Mouse (Mus musculus) CH12.LX (cell line): ENCODE measurements around the gene Adamts18. TPM values are rescaled to one million over a fixed set of nuclear protein-coding genes. Genes with fewer than 3 reads are reported as not detected.

Experiments used
- DNase-seq: peaks from one replicate; pipeline ENCODE4 v3.0.0-alpha.2; 2013; ENCODE audit errors: extremely low read depth
- H3K27ac ChIP-seq: 2 replicates; pipeline ENCODE4 v1.5.1; 2012; ENCODE audit warnings: low read depth, mild to moderate bottlenecking, control low read depth, moderate library complexity; ENCODE audit not compliant: insufficient read depth
- H3K27me3 ChIP-seq: replicated peaks from 2 replicates; pipeline ENCODE3; 2012; ENCODE audit warnings: inconsistent platforms
- H3K36me3 ChIP-seq, 2 experiments: replicated peaks in 1 of 2; 2 replicates each; pipeline versions ENCODE3 to v1.6.1; 2012; ENCODE audit warnings: inconsistent platforms in 1 of 2, low read length in 1 of 2, mild to moderate bottlenecking in 1 of 2, mixed read lengths in 1 of 2, moderate library complexity in 1 of 2; ENCODE audit not compliant: control insufficient read depth in 1 of 2, insufficient read depth in 1 of 2
- H3K4me1 ChIP-seq, 2 experiments: 2 replicates each; pipeline ENCODE4 v1.6.1; 2012; ENCODE audit warnings: inconsistent platforms in 1 of 2, moderate library complexity in 1 of 2; ENCODE audit not compliant: insufficient read depth in 2 of 2, control insufficient read depth in 1 of 2
- H3K4me2 ChIP-seq: 2 replicates; pipeline ENCODE4 v1.6.1; 2012; ENCODE audit warnings: low read depth, mild to moderate bottlenecking, control low read depth; ENCODE audit not compliant: poor library complexity, insufficient read depth, severe bottlenecking
- H3K4me3 ChIP-seq, 3 experiments: fragments of 150-350 bp in 1 of 3; sonication (generic) in 1 of 3; replicated peaks in 1 of 3; 2 replicates each; pipeline versions ENCODE3 to v1.5.1; 2011 to 2012; ENCODE audit warnings: low read depth in 2 of 3, low read length in 2 of 3, mild to moderate bottlenecking in 2 of 3, moderate library complexity in 2 of 3, control low read depth in 1 of 3, improper control_type of control experiment in 1 of 3, inconsistent platforms in 1 of 3, mixed read lengths in 1 of 3; ENCODE audit not compliant: poor library complexity in 1 of 3
- H3K79me2 ChIP-seq: replicated peaks from 2 replicates; pipeline ENCODE4 v1.6.1; 2012; ENCODE audit warnings: mild to moderate bottlenecking, moderate library complexity; ENCODE audit not compliant: control insufficient read depth, poor library complexity, insufficient read depth, severe bottlenecking; ENCODE audit errors: extremely low read depth
- H3K9ac ChIP-seq: 2 replicates; pipeline ENCODE4 v1.6.1; 2012; ENCODE audit warnings: low read depth, mild to moderate bottlenecking, control low read depth, moderate library complexity; ENCODE audit not compliant: insufficient read depth
- H3K9me3 ChIP-seq: replicated peaks from 2 replicates; pipeline ENCODE3; 2012; ENCODE audit warnings: low read length, inconsistent platforms, mixed read lengths
- BHLHE40 ChIP-seq: IDR thresholded peaks from 2 replicates; pipeline ENCODE4 v1.6.1; 2011; ENCODE audit warnings: mild to moderate bottlenecking, low read depth, low read length, improper control_type of control experiment
- E2F4 ChIP-seq: IDR thresholded peaks from 2 replicates; pipeline ENCODE4 v1.6.1; 2011; ENCODE audit warnings: low read depth, low read length, improper control_type of control experiment; ENCODE audit not compliant: insufficient replicate concordance
- ELF1 ChIP-seq: IDR thresholded peaks from 2 replicates; pipeline ENCODE4 v1.6.1; 2014; ENCODE audit warnings: low read depth, mild to moderate bottlenecking, inconsistent platforms, low read length, improper control_type of control experiment
- HCFC1 ChIP-seq: IDR thresholded peaks from 2 replicates; pipeline ENCODE4 v1.6.1; 2012; ENCODE audit warnings: low read depth, mild to moderate bottlenecking, inconsistent platforms, low read length, improper control_type of control experiment
- JUND ChIP-seq: conservative IDR thresholded peaks from 2 replicates; pipeline ENCODE4 v1.6.1; 2011; ENCODE audit warnings: low read depth, low read length, improper control_type of control experiment
- KAT2A ChIP-seq: IDR thresholded peaks from 2 replicates; pipeline ENCODE4 v1.6.1; 2012; ENCODE audit warnings: low read length, improper control_type of control experiment, inconsistent platforms; ENCODE audit not compliant: insufficient replicate concordance
- MAFK ChIP-seq: IDR thresholded peaks from 2 replicates; pipeline ENCODE4 v1.6.1; 2011; ENCODE audit warnings: low read length, improper control_type of control experiment; ENCODE audit not compliant: insufficient replicate concordance
- MAX ChIP-seq: IDR thresholded peaks from 2 replicates; pipeline ENCODE4 v1.6.1; 2011; ENCODE audit warnings: low read length, improper control_type of control experiment
- MAZ ChIP-seq: IDR thresholded peaks from 2 replicates; pipeline ENCODE4 v1.6.1; 2012; ENCODE audit warnings: low read depth, mild to moderate bottlenecking, inconsistent platforms, low read length, improper control_type of control experiment, moderate library complexity
- MEF2A ChIP-seq: IDR thresholded peaks from 2 replicates; pipeline ENCODE4 v1.6.1; 2014; ENCODE audit warnings: low read depth, mild to moderate bottlenecking, inconsistent platforms, low read length, improper control_type of control experiment, borderline replicate concordance
- MXI1 ChIP-seq: IDR thresholded peaks from 2 replicates; pipeline ENCODE4 v1.6.1; 2011; ENCODE audit warnings: mild to moderate bottlenecking, low read depth, low read length, improper control_type of control experiment
- MYC ChIP-seq: IDR thresholded peaks from 2 replicates; pipeline ENCODE4 v1.6.1; 2011; ENCODE audit warnings: low read depth, mild to moderate bottlenecking, improper control_type of control experiment, low read length
- NELFE ChIP-seq: IDR thresholded peaks from 2 replicates; pipeline ENCODE4 v1.6.1; 2011; ENCODE audit warnings: low read depth, low read length, improper control_type of control experiment
- NRF1 ChIP-seq: IDR thresholded peaks from 2 replicates; pipeline ENCODE4 v1.6.1; 2014; ENCODE audit warnings: low read depth, mild to moderate bottlenecking, inconsistent platforms, low read length, improper control_type of control experiment, moderate library complexity
- SIN3A ChIP-seq: IDR thresholded peaks from 2 replicates; pipeline ENCODE4 v1.6.1; 2012; ENCODE audit warnings: low read length, improper control_type of control experiment, inconsistent platforms
- SMC3 ChIP-seq: IDR thresholded peaks from 2 replicates; pipeline ENCODE4 v1.6.1; 2011; ENCODE audit warnings: low read depth, low read length, improper control_type of control experiment
- TCF12 ChIP-seq: IDR thresholded peaks from 2 replicates; pipeline ENCODE4 v1.6.1; 2014; ENCODE audit warnings: low read depth, mild to moderate bottlenecking, inconsistent platforms, low read length, improper control_type of control experiment
- UBTF ChIP-seq: IDR thresholded peaks from 2 replicates; pipeline ENCODE4 v1.6.1; 2012; ENCODE audit warnings: low read depth, mild to moderate bottlenecking, inconsistent platforms, low read length, improper control_type of control experiment, moderate library complexity
- USF2 ChIP-seq: conservative IDR thresholded peaks from 2 replicates; pipeline ENCODE4 v1.6.1; 2011; ENCODE audit warnings: low read depth, low read length, improper control_type of control experiment
- ZC3H11A ChIP-seq: IDR thresholded peaks from 2 replicates; pipeline ENCODE4 v1.6.1; 2012; ENCODE audit warnings: low read depth, mild to moderate bottlenecking, inconsistent platforms, low read length, improper control_type of control experiment
- ZNF384 ChIP-seq: IDR thresholded peaks from 2 replicates; pipeline ENCODE4 v1.6.1; 2012; ENCODE audit warnings: low read depth, low read length, improper control_type of control experiment, inconsistent platforms
- dilution Hi-C: fragments of 300-500 bp; cut with MboI; formaldehyde crosslinking; loops from 2 replicates; pipeline ENCODE4 v1.14.3; 2020; ENCODE audit warnings: low sequenced_read_pairs; ENCODE audit not compliant: extremely low pct_unique_long_range_greater_than_20kb, extremely low pct_ligation_motif_present
- in situ Hi-C: fragments of 300-500 bp; cut with MboI; formaldehyde crosslinking; loops from 3 replicates; pipeline ENCODE4 v1.14.3; 2019; ENCODE audit warnings: low sequenced_read_pairs, low pct_ligation_motif_present, low pct_unique_long_range_greater_than_20kb, mixed read lengths
- polyA plus RNA-seq: library from polyadenylated mRNA; unstranded; fragments of >175 nt; gene quantifications from 2 replicates; pipeline ENCODE4 v1.2.1, GENCODE M21; 2012; ENCODE audit warnings: low read depth; ENCODE audit not compliant: insufficient read length
- total RNA-seq, 2 experiments: library from RNA; depleted of rRNA; stranded (reverse); fragments of 300-350 nt in 1 of 2; fragments of >200 nt in 1 of 2; gene quantifications; 2 replicates each; pipeline ENCODE4 v1.2.3; 2012 to 2014

Gene Adamts18
- total and polyA plus RNA-seq, 3 experiments = not detected

DNA sequence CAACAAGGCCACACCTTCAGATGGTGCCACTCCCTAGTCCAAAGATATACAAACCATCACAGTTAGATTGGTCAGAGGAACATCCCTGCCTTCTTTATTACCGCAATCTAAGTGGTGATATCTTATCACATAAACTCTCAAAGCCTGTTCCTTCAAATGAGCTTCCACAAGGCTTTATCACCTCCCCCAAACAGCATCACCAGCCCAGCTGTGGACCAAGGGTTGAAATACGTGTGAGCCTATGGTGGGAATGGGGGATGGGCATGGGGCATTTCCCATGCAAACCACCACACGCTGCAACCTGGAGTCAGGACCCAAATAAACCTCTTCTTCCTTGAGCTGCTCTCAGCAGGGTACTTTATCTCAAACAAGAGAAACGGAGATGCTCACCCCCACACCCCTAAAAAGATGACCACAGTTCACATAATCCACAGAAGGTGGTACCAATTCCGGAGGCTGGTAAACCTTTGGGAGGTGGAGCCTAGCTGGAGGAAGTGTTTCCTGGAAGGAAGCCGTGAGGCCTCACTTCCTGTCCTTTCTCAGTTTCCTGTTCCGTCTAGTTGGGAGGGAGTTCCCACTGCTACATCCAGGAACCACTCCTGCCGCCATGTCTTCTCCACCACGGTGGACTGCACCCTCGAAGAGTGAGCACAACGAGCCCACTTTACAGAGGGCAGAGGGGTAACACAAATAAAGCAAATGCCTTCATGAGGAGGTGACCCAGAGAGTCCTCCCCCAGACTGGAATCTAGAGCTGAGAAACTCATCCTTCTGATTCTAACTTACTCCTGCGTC is 11.5 kb upstream of the Adamts18 start:
- Histone ChIP-seq H3K27ac (no peak overlapping the region), H3K27me3 (no peaks in the 10 kb centered on the region), H3K4me2 (no peak overlapping the region), H3K4me3 (no peak overlapping the region), H3K9me3 (peaks cover 76% of the 10 kb centered on the region), H3K9ac (no peak overlapping the region), H3K4me1 (no peaks in the 10 kb centered on the region), H3K36me3 (no peaks in the 10 kb centered on the region), H3K79me2 (no peaks in the 10 kb centered on the region)
- TF ChIP-seq SMC3 (no peak), HCFC1 (no peak), UBTF (no peak), SIN3A (no peak), MXI1 (no peak), MAFK (no peak), MAZ (no peak), ELF1 (no peak)
- in situ Hi-C loops (no loop called here), dilution Hi-C loops (no loop called here)
- DNase-seq = no peak

DNA sequence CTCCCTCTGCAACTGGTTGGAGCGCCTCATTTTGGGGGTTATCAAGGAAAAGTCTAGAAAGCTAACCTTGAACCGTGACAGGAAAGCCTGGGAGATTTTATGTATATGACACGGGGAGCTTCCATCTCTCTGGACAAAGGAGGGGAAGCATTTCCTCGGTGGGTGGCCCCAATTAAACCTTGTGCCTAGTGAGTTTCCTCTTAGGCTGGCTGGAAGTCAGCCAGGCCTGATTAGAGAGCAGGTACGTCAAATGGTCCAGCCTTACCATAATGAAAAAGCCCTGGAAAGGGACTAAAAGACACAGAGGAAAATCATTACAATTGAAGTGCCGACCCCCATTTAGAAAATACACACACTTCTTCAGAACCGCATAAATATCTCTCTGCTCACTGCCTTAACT is 10.3 kb upstream of the Adamts18 start:
- Histone ChIP-seq H3K27me3 (no peaks in the 10 kb centered on the region), H3K9me3 (peaks cover 76% of the 10 kb centered on the region), H3K9ac (no peak overlapping the region), H3K27ac (no peak overlapping the region), H3K4me3 (no peak overlapping the region), H3K36me3 (no peaks in the 10 kb centered on the region), H3K4me2 (no peak overlapping the region), H3K4me1 (no peaks in the 10 kb centered on the region), H3K79me2 (no peaks in the 10 kb centered on the region)
- TF ChIP-seq UBTF = no peak
- TF ChIP-seq BHLHE40 = no peak
- TF ChIP-seq E2F4 = no peak
- no peak for TF ChIP-seq TCF12
- no peak for TF ChIP-seq MAFK
- no peak for TF ChIP-seq MAX
- TF ChIP-seq ELF1 = no peak
- TF ChIP-seq MXI1 = no peak
- no peak for TF ChIP-seq MYC
- no peak for TF ChIP-seq ZC3H11A
- TF ChIP-seq NELFE = no peak
- TF ChIP-seq KAT2A = no peak
- no peak for TF ChIP-seq MEF2A
- TF ChIP-seq MAZ = no peak
- no peak for TF ChIP-seq NRF1
- no peak for TF ChIP-seq JUND
- TF ChIP-seq ZNF384 = no peak
- TF ChIP-seq HCFC1 = no peak
- TF ChIP-seq USF2 = no peak
- no peak for DNase-seq
- dilution Hi-C loops = no loop called here
- in situ Hi-C loops = no loop called here
